Mouse (Mus musculus) testis, adult 2 months (tissue): ENCODE data around the gene Pkmyt1.

Source experiments
- CTCF ChIP-seq: fragments of 200-500 bp; IDR thresholded peaks from 2 replicates; pipeline ENCODE4 v1.5.1; 2012; ENCODE audit warnings: low read depth, mild to moderate bottlenecking, inconsistent platforms, low read length, moderate library complexity; ENCODE audit not compliant: control insufficient read depth, insufficient read depth, insufficient replicate concordance
- POLR2A ChIP-seq: fragments of 200-500 bp; IDR thresholded peaks from 2 replicates; pipeline ENCODE4 v1.6.1; 2012; ENCODE audit warnings: low read depth, mild to moderate bottlenecking, inconsistent platforms, low read length, moderate library complexity; ENCODE audit not compliant: control insufficient read depth

DNA sequence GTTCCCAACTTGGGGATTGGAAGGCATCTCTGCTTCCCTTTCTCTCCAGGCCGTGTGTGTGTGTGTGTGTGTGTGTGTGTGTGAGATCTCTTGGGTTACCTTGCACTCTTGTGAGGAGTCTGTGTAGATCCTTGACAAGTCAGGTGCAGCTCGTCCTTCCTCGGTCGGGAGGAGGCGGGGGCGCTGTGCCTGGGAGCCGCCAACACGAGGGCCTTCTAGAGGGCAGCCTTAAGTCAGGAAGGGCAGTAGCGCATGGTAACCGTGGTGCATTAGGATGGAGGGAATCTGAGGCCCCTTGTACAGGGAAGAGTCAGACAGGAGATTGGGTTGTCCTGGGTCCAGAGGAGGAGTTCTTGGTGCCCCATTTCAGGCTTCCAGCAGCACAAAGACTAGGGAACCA is 50.1 kb downstream of the Pkmyt1 start:
- TF ChIP-seq CTCF (no peak), POLR2A (no peak)
